Mouse (Mus musculus) MEL (cell line): ENCODE data around the gene Sept9.

ENCODE experiments used
- CTCF ChIP-seq, 3 experiments: IDR thresholded peaks in 2 of 3; conservative IDR thresholded peaks in 1 of 3; 2 replicates each; pipeline ENCODE4 v1.5.1; 2011 to 2012; ENCODE audit warnings: low read length in 3 of 3, low read depth in 2 of 3, mild to moderate bottlenecking in 2 of 3, improper control_type of control experiment in 1 of 3, inconsistent platforms in 1 of 3, mixed read lengths in 1 of 3, moderate library complexity in 1 of 3; ENCODE audit not compliant: control insufficient read depth in 1 of 3, insufficient read depth in 1 of 3, poor library complexity in 1 of 3, severe bottlenecking in 1 of 3
- MEF2A ChIP-seq: IDR thresholded peaks from 2 replicates; pipeline ENCODE4 v1.6.1; 2014; ENCODE audit warnings: low read depth, mild to moderate bottlenecking, inconsistent platforms, low read length, improper control_type of control experiment; ENCODE audit not compliant: poor library complexity, insufficient replicate concordance, severe bottlenecking; ENCODE audit errors: extremely low read depth
- MXI1 ChIP-seq: IDR thresholded peaks from 2 replicates; pipeline ENCODE4 v1.6.1; 2011; ENCODE audit warnings: mild to moderate bottlenecking, low read depth, low read length, improper control_type of control experiment
- POLR2A ChIP-seq, 2 experiments: IDR thresholded peaks; 2 replicates each; pipeline ENCODE4 v1.6.1; 2011 to 2012; ENCODE audit warnings: low read length in 2 of 2, mild to moderate bottlenecking in 2 of 2, control low read depth in 1 of 2, improper control_type of control experiment in 1 of 2, low read depth in 1 of 2, moderate library complexity in 1 of 2; ENCODE audit not compliant: control insufficient read depth in 1 of 2, insufficient read depth in 1 of 2, poor library complexity in 1 of 2
- POLR2AphosphoS5 ChIP-seq: IDR thresholded peaks from 2 replicates; pipeline ENCODE4 v1.6.1; 2012; ENCODE audit warnings: low read depth, borderline replicate concordance, mild to moderate bottlenecking, inconsistent platforms, low read length, moderate library complexity, mixed read lengths
- RAD21 ChIP-seq: IDR thresholded peaks from 2 replicates; pipeline ENCODE4 v1.6.1; 2011; ENCODE audit warnings: mild to moderate bottlenecking, low read depth, low read length, improper control_type of control experiment
- ZNF384 ChIP-seq: IDR thresholded peaks from 2 replicates; pipeline ENCODE4 v1.6.1; 2012; ENCODE audit warnings: low read depth, mild to moderate bottlenecking, inconsistent platforms, low read length, improper control_type of control experiment

GRCm38 (mm10) chr11:117291271-117292059 is 92.0 kb downstream of the Sept9 start:
- TF ChIP-seq POLR2A (IDR thresholded peaks at IDR 0.05; ENCODE audit: control insufficient read depth in 1 of 2, insufficient read depth in 1 of 2, low read depth in 1 of 2, low read length in 2 of 2, poor library complexity in 1 of 2) = no peak
- TF ChIP-seq CTCF (IDR thresholded peaks at IDR 0.05 in 2 of 3, conservative IDR thresholded peaks at IDR 0.05 in 1 of 3; ENCODE audit: control insufficient read depth in 1 of 3, insufficient read depth in 1 of 3, low read depth in 2 of 3, low read length in 3 of 3, poor library complexity in 1 of 3, severe bottlenecking in 1 of 3) = no peak
- no peak for TF ChIP-seq ZNF384
- no peak for TF ChIP-seq POLR2AphosphoS5
- no peak for TF ChIP-seq MEF2A
- TF ChIP-seq RAD21 = no peak
- TF ChIP-seq MXI1 = no peak
